Mouse (Mus musculus) lung, postnatal 0 days (tissue): ENCODE measurements around the gene Hnrnpd.

Experiments used
- CTCF ChIP-seq: IDR thresholded peaks from 2 replicates; pipeline ENCODE4 v1.5.1; 2016; ENCODE audit warnings: antibody characterized with exemption, mild to moderate bottlenecking
- EP300 ChIP-seq: IDR thresholded peaks from 2 replicates; pipeline ENCODE4 v1.6.1; 2016; ENCODE audit warnings: antibody characterized with exemption, mild to moderate bottlenecking, control low read depth

DNA sequence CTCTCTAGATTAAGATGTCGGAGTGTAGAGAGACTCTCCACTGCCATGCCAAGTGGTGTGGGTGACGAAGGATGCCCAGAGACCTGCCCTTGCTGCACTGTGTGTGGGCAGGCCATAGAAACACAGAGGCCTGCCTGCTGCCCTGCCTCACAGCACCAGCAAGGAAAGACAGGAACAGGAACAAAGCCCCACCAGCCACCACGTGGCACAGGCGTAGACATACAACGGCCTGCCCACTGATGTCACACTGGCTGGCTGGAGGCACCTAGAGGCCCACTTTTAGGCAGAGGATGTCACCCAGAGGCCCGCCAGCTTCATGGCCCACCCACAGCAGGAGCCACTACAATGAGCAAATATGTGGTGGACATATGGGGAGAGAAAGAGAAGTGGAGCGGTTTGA is 21.3 kb upstream of the Hnrnpd start:
- TF ChIP-seq CTCF: no peak
- TF ChIP-seq EP300: no peak
